Mouse (Mus musculus): Measurements from ENCODE around the gene Olfr666. TPM values are rescaled to one million over a fixed set of nuclear protein-coding genes. Genes with fewer than 3 reads are reported as not detected.

Gene Olfr666
- total RNA-seq (2014; rRNA removed) (not detected in 2 replicates), polyA plus RNA-seq (2015; fragmentation: Nextera tagmentation; extraction: Ambion mirVana) (not detected in 2 replicates)

- WGBS = 86% methylated on average over 2 of the region's 2 CpGs
- no peak for TF ChIP-seq CTCF (IDR thresholded peaks at IDR 0.05)
- Histone ChIP-seq H3K27me3 (ENCODE audit: insufficient read depth, low read length) (no peaks in the 10 kb centered on the region), H3K9me3 (ENCODE audit: low read length) (no peaks in the 10 kb centered on the region), H3K4me2 (ENCODE audit: low read depth, low read length, poor library complexity, severe bottlenecking) (no peak within 1 kb of the TSS), H3K4me1 (ENCODE audit: insufficient read depth, low read length) (no peaks in the 10 kb centered on the region), H3K36me3 (ENCODE audit: insufficient read depth, low read length) (no peaks in the 10 kb centered on the region), H3K27ac (ENCODE audit: low read depth, low read length) (no peak within 1 kb of the TSS), H3K4me3 (ENCODE audit: low read depth, low read length) (no peak within 1 kb of the TSS), H3K9ac (replicated peaks; ENCODE audit: low read length, poor library complexity, severe bottlenecking) (no peak within 1 kb of the TSS)
- ATAC-seq (ENCODE audit: low FRiP score) (no peak), DNase-seq (ENCODE audit: low spot score) (no peak)
Observed at GRCm38 (mm10) chr7:104895852-104896251, at the start of gene Olfr666. TSS of gene Olfr666 (minus strand) at chr7:104895952.

- no peaks in the 10 kb centered on the region for H3K36me3 ChIP-seq (ENCODE audit: insufficient read depth, low read length)
- no peak for ATAC-seq (ENCODE audit: low FRiP score)
- H3K4me2 ChIP-seq (ENCODE audit: low read depth, low read length, poor library complexity, severe bottlenecking) = no peak within 1 kb of the TSS
- no peak within 1 kb of the TSS for H3K9ac ChIP-seq (replicated peaks; ENCODE audit: low read length, poor library complexity, severe bottlenecking)
- H3K27ac ChIP-seq (ENCODE audit: low read depth, low read length) = no peak within 1 kb of the TSS
- no peak for TF ChIP-seq CTCF (IDR thresholded peaks at IDR 0.05)
- 89% methylated on average over 1 of the region's 1 CpGs for WGBS
- H3K4me3 ChIP-seq (ENCODE audit: low read depth, low read length) = no peak within 1 kb of the TSS
- no peak for DNase-seq (ENCODE audit: low spot score)
- H3K9me3 ChIP-seq (ENCODE audit: low read length) = no peaks in the 10 kb centered on the region
- H3K4me1 ChIP-seq (ENCODE audit: insufficient read depth, low read length) = no peaks in the 10 kb centered on the region
- H3K27me3 ChIP-seq (ENCODE audit: insufficient read depth, low read length) = no peaks in the 10 kb centered on the region
Observed at GRCm38 (mm10) chr7:104933940-104934339, 38.2 kb upstream of the Olfr666 start, which contains the start of gene Olfr669. TSS of gene Olfr669 (plus strand) at chr7:104934240.

- Histone ChIP-seq H3K27ac (ENCODE audit: low read depth, low read length) (no peak within 1 kb of the TSS), H3K36me3 (ENCODE audit: insufficient read depth, low read length) (no peaks in the 10 kb centered on the region), H3K4me1 (ENCODE audit: insufficient read depth, low read length) (no peaks in the 10 kb centered on the region), H3K9ac (replicated peaks; ENCODE audit: low read length, poor library complexity, severe bottlenecking) (no peak within 1 kb of the TSS), H3K4me3 (ENCODE audit: low read depth, low read length) (no peak within 1 kb of the TSS), H3K9me3 (ENCODE audit: low read length) (no peaks in the 10 kb centered on the region), H3K4me2 (ENCODE audit: low read depth, low read length, poor library complexity, severe bottlenecking) (no peak within 1 kb of the TSS), H3K27me3 (ENCODE audit: insufficient read depth, low read length) (no peaks in the 10 kb centered on the region)
- ATAC-seq (ENCODE audit: low FRiP score) = no peak
- WGBS = 77% methylated on average over 1 of the region's 1 CpGs
- DNase-seq (ENCODE audit: low spot score) = no peak
- TF ChIP-seq CTCF (IDR thresholded peaks at IDR 0.05) = no peak
Observed at GRCm38 (mm10) chr7:104927957-104928356, 32.2 kb upstream of the Olfr666 start, which contains the start of gene Olfr668. TSS of gene Olfr668 (minus strand) at chr7:104928057.

GRCm38 (mm10) chr7:104921382-104921781 is 25.6 kb upstream of the Olfr666 start, which contains the start of gene Olfr667:
TSS of gene Olfr667 (minus strand) at chr7:104921482.
- H3K27me3 ChIP-seq (ENCODE audit: insufficient read depth, low read length) = no peaks in the 10 kb centered on the region
- no peaks in the 10 kb centered on the region for H3K4me1 ChIP-seq (ENCODE audit: insufficient read depth, low read length)
- no peak for TF ChIP-seq CTCF (IDR thresholded peaks at IDR 0.05)
- H3K27ac ChIP-seq (ENCODE audit: low read depth, low read length) = no peak within 1 kb of the TSS
- H3K9me3 ChIP-seq (ENCODE audit: low read length) = no peaks in the 10 kb centered on the region
- DNase-seq (ENCODE audit: low spot score) = no peak
- WGBS = 91% methylated on average over 1 of the region's 1 CpGs
- H3K4me3 ChIP-seq (ENCODE audit: low read depth, low read length) = no peak within 1 kb of the TSS
- H3K36me3 ChIP-seq (ENCODE audit: insufficient read depth, low read length) = no peaks in the 10 kb centered on the region
- no peak for ATAC-seq (ENCODE audit: low FRiP score)
- no peak within 1 kb of the TSS for H3K4me2 ChIP-seq (ENCODE audit: low read depth, low read length, poor library complexity, severe bottlenecking)
- no peak within 1 kb of the TSS for H3K9ac ChIP-seq (replicated peaks; ENCODE audit: low read length, poor library complexity, severe bottlenecking)

GRCm38 (mm10) chr7:104877731-104878130 is 18.0 kb downstream of the Olfr666 start, which contains the start of gene Olfr665:
TSS of gene Olfr665 (plus strand) at chr7:104878031.
- no peak for TF ChIP-seq CTCF (IDR thresholded peaks at IDR 0.05)
- ATAC-seq (ENCODE audit: low FRiP score) = no peak
- H3K9me3 ChIP-seq (ENCODE audit: low read length) = no peaks in the 10 kb centered on the region
- no peak within 1 kb of the TSS for H3K27ac ChIP-seq (ENCODE audit: low read depth, low read length)
- H3K4me2 ChIP-seq (ENCODE audit: low read depth, low read length, poor library complexity, severe bottlenecking) = no peak within 1 kb of the TSS
- H3K27me3 ChIP-seq (ENCODE audit: insufficient read depth, low read length) = no peaks in the 10 kb centered on the region
- H3K4me3 ChIP-seq (ENCODE audit: low read depth, low read length) = no peak within 1 kb of the TSS
- H3K4me1 ChIP-seq (ENCODE audit: insufficient read depth, low read length) = no peaks in the 10 kb centered on the region
- DNase-seq (ENCODE audit: low spot score) = no peak
- H3K9ac ChIP-seq (replicated peaks; ENCODE audit: low read length, poor library complexity, severe bottlenecking) = no peak within 1 kb of the TSS
- WGBS = 41% methylated on average over 1 of the region's 1 CpGs
- H3K36me3 ChIP-seq (ENCODE audit: insufficient read depth, low read length) = no peaks in the 10 kb centered on the region

- ATAC-seq (ENCODE audit: low FRiP score) (no peak), DNase-seq (ENCODE audit: low spot score) (no peak)
- WGBS = 80% methylated on average over 3 of the region's 3 CpGs
- TF ChIP-seq CTCF (IDR thresholded peaks at IDR 0.05) = no peak
- H3K27ac ChIP-seq (ENCODE audit: low read depth, low read length) = no peak overlapping the region
- H3K9me3 ChIP-seq (ENCODE audit: low read length) = no peaks in the 10 kb centered on the region
- H3K9ac ChIP-seq (replicated peaks; ENCODE audit: low read length, poor library complexity, severe bottlenecking) = no peak overlapping the region
- no peak overlapping the region for H3K4me2 ChIP-seq (ENCODE audit: low read depth, low read length, poor library complexity, severe bottlenecking)
- H3K36me3 ChIP-seq (ENCODE audit: insufficient read depth, low read length) = no peaks in the 10 kb centered on the region
- no peaks in the 10 kb centered on the region for H3K4me1 ChIP-seq (ENCODE audit: insufficient read depth, low read length)
- no peak overlapping the region for H3K4me3 ChIP-seq (ENCODE audit: low read depth, low read length)
- no peaks in the 10 kb centered on the region for H3K27me3 ChIP-seq (ENCODE audit: insufficient read depth, low read length)
Observed at GRCm38 (mm10) chr7:104861381-104861780, 34.4 kb downstream of the Olfr666 start.
